Mouse (Mus musculus) megakaryocyte, adult 5-6 weeks (primary cell): Measurements from ENCODE around the gene Gdpd3. TPM values are rescaled to one million over a fixed set of nuclear protein-coding genes. Genes with fewer than 3 reads are reported as not detected.
"Not testable (repeated sequence)": the region's sequence is repeated elsewhere in the genome, so short reads cannot be mapped to it uniquely, and the experiment has no call there.

Experiments
- ATAC-seq: 2 replicates; pipeline ENCODE4 v1.8.0; 2016; ENCODE audit warnings: mild to moderate bottlenecking, inconsistent platforms; ENCODE audit not compliant: poor library complexity, severe bottlenecking
- total RNA-seq, 2 experiments: library from RNA; stranded (forward) in 1 of 2; stranded (reverse) in 1 of 2; fragments of 153-499, 151-499 nt in 1 of 2; fragments of 221-1000, 200-1000 nt in 1 of 2; gene quantifications; 2 replicates each; pipeline versions ENCODE4 v1.2.3 to v1.2.4; 2015 to 2017

Gene Gdpd3
- total RNA-seq, 2 experiments from 2014 or later = 26.8 to 57.9 TPM

GRCm38 (mm10) chr7:126760391-126760802 is 5.7 kb upstream of the Gdpd3 start:
- ATAC-seq = no peak

GRCm38 (mm10) chr7:126760956-126761355 is 5.2 kb upstream of the Gdpd3 start:
- no peak for ATAC-seq

- ATAC-seq = no peak
Observed at GRCm38 (mm10) chr7:126761529-126762067, 4.5 kb upstream of the Gdpd3 start.

DNA sequence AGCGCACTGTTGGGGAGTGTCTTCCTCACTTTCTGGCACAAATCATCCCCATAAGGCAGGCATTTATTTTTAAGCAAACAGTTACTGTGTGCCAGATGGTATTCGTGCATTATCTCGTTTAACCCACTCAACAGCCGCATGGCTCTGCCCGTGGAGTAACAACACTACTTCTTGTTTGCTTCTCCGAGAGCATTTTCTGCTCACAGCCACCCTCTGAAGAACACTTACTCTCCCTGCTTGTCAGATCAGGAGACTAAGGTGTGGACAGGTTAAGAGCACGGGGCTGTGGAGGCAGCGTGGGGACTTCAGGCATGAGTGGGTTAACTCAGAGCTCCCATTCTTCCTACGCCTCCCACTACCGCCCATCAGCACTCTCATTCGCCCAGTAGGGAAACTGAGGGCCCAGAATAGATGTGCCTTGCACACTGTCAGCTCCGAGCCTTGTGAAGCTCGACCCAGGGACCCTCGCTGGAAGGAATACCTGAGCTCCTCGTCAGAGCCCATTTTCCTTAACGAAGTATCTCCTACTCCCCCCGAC is 3.6 kb upstream of the Gdpd3 start:
- no peak for ATAC-seq

DNA sequence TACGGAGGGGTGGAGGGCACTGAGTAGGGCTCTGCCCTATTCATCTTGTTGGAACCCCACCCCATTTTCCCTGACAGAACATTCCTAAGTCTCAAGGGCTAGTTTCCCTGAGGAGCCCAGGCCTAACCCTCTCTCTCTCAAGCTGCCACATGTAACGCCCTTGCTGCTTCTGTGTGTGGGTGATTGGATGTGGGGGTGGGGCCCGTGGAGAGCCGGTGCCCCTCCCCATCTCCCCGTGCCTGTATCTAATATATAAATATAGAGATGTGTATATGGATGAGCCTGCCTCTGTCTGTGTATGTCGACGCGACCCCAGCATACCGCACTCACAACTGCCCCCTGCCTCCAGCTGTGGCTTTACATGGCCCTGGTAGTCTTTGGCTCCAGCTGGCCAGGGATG is 594 bp upstream of the Gdpd3 start:
- ATAC-seq = no peak

DNA sequence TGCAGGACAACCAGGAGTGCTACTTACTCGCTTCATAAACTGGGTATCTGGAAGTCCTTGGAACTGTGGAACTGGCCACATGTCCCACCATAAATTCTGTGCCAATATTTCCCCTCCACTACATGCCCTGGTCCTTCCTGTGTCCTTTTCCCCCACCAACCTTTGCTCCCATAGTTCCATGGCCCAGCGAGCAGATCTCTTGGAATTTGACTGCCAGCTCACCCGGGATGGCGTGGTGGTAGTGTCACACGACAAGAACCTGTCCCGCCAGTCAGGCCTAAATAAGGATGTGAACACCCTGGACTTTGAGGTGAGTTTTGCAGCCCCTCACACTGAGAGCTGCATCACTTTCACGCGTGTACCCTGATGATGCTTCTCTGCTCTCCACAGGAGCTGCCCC is 867 bp downstream of the Gdpd3 start:
- ATAC-seq = no peak

- peak; percentile 96 for ATAC-seq
Observed at GRCm38 (mm10) chr7:126770784-126771183, 4.7 kb downstream of the Gdpd3 start.

DNA sequence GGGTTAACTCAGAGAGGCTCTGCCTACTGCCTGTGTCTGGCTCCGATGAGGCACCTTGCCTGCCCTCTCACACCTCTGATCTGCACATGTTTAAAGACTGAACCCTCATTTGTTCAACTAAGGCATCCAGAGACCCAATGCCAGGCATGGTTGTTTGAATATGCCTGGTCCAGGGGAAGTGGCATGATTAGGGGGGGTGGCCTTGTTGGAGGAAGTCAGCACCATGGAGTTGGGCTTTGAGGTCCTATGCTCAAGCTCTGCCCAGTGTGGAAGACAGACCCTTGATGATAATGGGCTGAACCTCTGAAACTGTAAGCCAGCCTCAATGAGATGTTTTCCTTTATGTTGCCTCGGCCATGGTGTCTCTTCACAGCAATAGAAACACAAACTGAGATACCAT is 7.2 kb downstream of the Gdpd3 start:
- ATAC-seq = no peak

- no peak for ATAC-seq
Observed at GRCm38 (mm10) chr7:126774463-126774862, 8.3 kb downstream of the Gdpd3 start.

DNA sequence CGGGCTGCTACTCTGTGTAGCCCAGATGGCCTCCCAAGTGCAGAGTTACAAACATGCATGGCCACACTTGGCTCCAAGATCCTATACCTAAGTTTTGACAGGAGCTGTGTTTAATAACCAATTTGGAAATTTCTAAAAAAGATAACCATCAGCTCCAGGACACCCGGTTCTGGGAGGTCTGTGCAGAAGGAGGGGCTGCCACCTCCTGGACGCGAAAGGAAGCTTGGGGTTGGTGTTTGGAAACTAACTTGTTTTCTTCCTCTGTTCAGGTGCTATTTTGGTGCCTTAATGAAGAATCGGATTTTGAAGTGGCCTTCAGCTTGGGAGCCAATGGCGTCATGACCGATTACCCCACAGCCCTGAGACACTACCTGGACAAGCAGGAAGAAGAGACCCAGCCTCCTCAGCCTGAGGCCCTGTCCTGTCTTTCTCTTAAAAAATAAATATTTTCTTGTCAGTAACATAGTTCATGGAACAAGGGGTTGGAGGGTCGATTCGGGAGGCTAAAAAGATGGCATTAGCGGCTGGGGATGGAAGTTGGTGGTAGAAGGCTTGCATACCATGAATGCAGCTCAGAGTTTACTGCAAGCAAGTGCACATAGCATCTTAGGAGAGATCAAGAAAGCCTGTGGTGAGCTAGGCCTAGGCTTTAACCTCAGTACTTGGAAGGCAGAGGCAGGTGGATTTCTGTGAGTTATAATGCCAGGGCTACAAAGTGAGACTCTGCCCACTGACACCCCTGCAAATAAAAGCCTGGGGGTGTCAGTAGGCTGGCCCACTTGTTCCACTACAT is 9.2 kb downstream of the Gdpd3 start:
- ATAC-seq = no peak

GRCm38 (mm10) chr7:126775978-126776234 is 9.8 kb downstream of the Gdpd3 start:
- ATAC-seq = no peak

DNA sequence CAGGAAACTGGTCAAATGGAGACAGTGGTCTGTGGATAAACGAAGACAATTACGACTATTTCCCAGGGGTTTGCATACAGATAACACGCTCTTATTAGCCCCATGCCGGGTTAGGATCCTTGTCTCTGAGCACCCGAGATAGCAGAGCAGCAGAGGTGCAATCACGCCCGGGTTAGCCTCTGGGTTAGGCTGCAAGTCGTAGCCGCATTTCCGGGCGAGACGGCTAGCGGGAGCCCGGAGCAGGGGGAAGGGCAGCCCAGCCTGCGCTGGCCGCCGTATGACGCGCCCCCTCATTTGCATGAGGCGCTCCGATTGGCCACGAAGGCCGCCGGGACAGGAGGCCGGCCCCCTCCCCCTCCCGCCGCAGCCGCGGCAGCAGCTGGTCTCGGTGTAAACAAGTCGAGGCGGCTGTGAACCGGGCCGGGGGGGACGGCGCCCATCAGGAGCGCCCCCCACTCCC is 10.5 kb downstream of the Gdpd3 start, which contains the start of gene Ypel3:
Gene Ypel3 (plus strand): TSS at position 358 of the 460 bp plus-strand sequence.
- ATAC-seq = peak; percentile 94

- ATAC-seq = no peak
Observed at GRCm38 (mm10) chr7:126777476-126777875, 11.3 kb downstream of the Gdpd3 start.

- no peak for ATAC-seq
Observed at GRCm38 (mm10) chr7:126778147-126778546, 12.0 kb downstream of the Gdpd3 start.

DNA sequence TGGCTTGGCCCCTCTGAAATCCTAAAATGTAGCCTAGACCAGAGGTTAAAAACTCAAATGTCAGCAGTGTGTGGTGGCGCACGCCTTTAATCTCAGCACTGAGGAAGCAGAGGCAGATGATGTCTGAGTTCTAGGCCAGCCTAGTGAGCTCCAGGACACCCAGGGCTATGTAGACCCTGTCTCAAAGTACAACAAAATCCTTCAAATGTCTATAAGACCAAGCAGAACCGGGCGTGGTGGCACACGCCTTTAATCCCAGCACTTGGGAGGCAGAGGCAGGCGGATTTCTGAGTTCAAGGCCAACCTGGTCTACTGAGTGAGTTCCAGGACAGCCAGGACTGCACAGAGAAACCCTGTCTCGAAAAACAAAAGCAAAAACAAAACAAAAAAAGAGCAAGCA is 13.0 kb downstream of the Gdpd3 start:
- not testable (repeated sequence) for ATAC-seq

DNA sequence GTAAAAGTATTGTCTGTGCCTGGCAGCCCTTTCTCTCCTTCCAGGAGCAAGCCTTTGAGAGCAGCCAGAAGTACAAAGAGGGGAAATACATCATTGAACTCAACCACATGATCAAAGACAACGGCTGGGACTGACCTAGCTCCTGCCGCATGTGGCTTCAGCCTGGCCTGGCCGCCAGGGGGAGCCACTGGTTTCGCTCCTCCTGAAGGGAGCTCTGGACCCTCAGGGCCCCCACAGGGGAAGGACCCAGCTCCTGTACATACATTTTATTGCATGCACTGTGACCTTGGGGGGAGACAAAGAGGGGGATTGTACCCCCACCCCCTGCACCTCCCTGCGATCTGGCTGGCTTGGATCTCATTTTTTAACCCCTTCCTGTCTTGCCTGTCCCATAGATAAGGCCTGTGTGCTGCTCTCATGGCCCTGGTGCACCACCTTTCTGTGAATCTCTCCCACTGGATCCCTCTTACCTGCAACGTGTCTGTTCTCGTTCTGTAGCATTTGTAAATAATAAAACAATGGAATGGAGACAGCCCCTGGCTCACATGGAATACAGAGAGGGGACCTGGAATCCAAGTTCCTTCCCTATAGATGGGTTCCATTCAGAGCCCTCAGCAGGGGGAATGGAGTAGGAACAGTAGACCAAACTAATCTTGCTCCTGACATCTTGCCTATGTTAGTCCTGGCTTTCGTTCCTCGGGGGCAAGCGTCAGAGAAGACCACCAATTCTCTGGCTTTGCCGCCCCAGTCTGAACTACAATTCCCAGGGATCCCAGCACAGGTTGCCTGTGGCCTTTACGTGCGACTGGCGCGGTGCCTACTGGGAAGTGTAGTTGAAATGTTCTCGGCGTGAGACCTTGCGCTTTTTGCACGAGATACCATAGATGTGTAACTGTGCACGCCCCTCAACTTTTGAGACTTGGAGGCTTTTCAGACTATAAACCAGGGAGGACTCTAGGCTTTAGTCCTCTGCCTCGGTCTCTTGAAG is 14.1 kb downstream of the Gdpd3 start:
- peak; percentile 59 for ATAC-seq

- no peak; the same call in 1 of the 2 replicates for ATAC-seq
Observed at GRCm38 (mm10) chr7:126780971-126781635, 15.0 kb downstream of the Gdpd3 start, which contains the start of gene Tbx6. Gene Tbx6, plus strand, starts transcription at chr7:126781483.

- no peak for ATAC-seq
Observed at GRCm38 (mm10) chr7:126781661-126782370, 15.7 kb downstream of the Gdpd3 start.

GRCm38 (mm10) chr7:126782693-126783092 is 16.6 kb downstream of the Gdpd3 start:
- ATAC-seq = no peak

- ATAC-seq = no peak
Observed at GRCm38 (mm10) chr7:126784469-126784868, 18.3 kb downstream of the Gdpd3 start.
